14 mouse cellular contexts compared by ENCODE assay signal in the genomic region with DNA sequence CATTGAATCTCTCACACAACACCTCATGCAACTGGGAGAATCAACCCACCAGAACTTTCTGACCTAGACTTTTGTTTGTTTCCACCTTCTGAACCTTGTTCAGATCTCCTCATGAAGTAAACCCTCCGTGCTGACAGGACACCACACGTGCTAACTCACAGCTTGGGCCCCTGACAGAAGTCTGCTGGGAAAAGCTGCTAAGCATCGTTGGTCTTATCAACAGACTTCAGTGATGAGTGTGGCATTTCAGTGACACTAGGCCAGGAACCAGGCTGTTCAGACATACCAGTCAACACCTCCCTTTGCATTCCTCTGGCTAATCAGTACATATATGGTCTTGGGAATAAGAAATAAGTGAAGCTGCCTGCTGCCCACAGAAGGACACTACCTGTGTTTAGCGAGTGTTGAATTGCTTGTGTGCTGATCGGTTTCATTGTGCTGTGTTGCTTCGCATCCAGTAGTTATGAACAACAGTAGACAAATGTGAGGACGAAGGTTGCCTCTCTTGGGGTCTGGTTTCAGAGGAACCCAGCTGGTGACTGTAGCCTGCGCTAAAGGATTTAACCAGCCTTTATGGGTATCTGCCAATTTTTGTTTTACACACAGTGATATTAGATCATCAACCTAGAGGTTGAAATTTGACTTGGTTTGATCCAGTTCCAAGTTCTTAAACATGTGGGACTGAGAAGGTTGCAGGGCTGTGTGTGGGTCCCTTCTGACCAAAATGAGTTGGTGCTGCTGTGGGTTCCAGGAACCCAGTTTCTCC.
DNase-seq lines count a peak whose midpoint lies in the region; ATAC-seq and TF ChIP-seq lines count a peak whose summit lies in the region.
"Had no signal": no experiment of that assay in that cellular context is flagged by ENCODE, and none has a peak within 500 bp of the region (broad histone marks: within the 10 kb centered on the region; RNA-seq: fewer than 3 reads in every experiment).

No protein-coding gene starts in this region.

- DNase-seq in lung, adult 2 months, result no peak
- peak; percentile 29 to 35 for DNase-seq in heart, postnatal 36 days
- peak; percentile 7 for DNase-seq in lung, postnatal 25 days (ENCODE audit: low spot score)
- DNase-seq: cerebellum, adult 11 months; kidney, postnatal 4 days; left cerebral cortex, postnatal 4 days; spleen, adult 18-20 months; thymus, postnatal 36 days had no signal

- no peak for TF ChIP-seq POLR2A in lung, adult 2 months (IDR thresholded peaks at IDR 0.05; ENCODE audit: borderline replicate concordance, extremely low read depth, low read depth, low read length)

- H3K27ac ChIP-seq in lung, embryonic 16.5 days (ENCODE audit: low read length), result peak overlapping the region; percentile 75
- peak overlapping the region; percentile 90 for H3K27ac ChIP-seq in heart, embryonic 11.5 days (ENCODE audit: low read depth, low read length)
- H3K27ac ChIP-seq in forebrain, embryonic 15.5 days (replicated peaks), result no peak overlapping the region
- no peak overlapping the region for H3K27ac ChIP-seq in kidney, embryonic 16.5 days (ENCODE audit: low read length)
- H3K27ac ChIP-seq: neural tube, embryonic 15.5 days had no signal

- no peak overlapping the region for H3K9ac ChIP-seq in lung, embryonic 16.5 days (ENCODE audit: low read length)
- H3K9ac ChIP-seq in heart, embryonic 11.5 days (ENCODE audit: low read depth, low read length), result no peak overlapping the region
- no peak overlapping the region for H3K9ac ChIP-seq in forebrain, embryonic 15.5 days (replicated peaks)
- no peak overlapping the region for H3K9ac ChIP-seq in kidney, embryonic 16.5 days (replicated peaks; ENCODE audit: low read length)
- H3K9ac ChIP-seq: neural tube, embryonic 15.5 days had no signal

- TF ChIP-seq CTCF in lung, adult 2 months (IDR thresholded peaks at IDR 0.05; ENCODE audit: insufficient read depth, low read length), result no peak

- ATAC-seq in lung, embryonic 16.5 days (ENCODE audit: low read depth), result peak; percentile 85
- ATAC-seq in heart, embryonic 11.5 days (replicated peaks; ENCODE audit: insufficient number of reproducible peaks, low FRiP score, low TSS enrichment), result peak; percentile 85
- no peak for ATAC-seq in forebrain, embryonic 15.5 days (replicated peaks)
- no peak for ATAC-seq in kidney, embryonic 16.5 days (ENCODE audit: low FRiP score, low TSS enrichment)
- ATAC-seq: CD4-positive, CD25-positive, alpha-beta regulatory T cell, adult 4 months had no signal

- H3K4me2 ChIP-seq in lung, embryonic 16.5 days (ENCODE audit: low read depth, low read length), result no peak overlapping the region
- H3K4me2 ChIP-seq in heart, embryonic 11.5 days, result no peak overlapping the region
- no peak overlapping the region for H3K4me2 ChIP-seq in forebrain, embryonic 15.5 days (replicated peaks)
- H3K4me2 ChIP-seq in kidney, embryonic 16.5 days (replicated peaks; ENCODE audit: low read depth, low read length), result no peak overlapping the region
- H3K4me2 ChIP-seq: neural tube, embryonic 15.5 days had no signal

- WGBS in lung, embryonic 16.5 days, result 34% methylated on average over 8 of the region's 8 CpGs
- whole genome bisulfite sequencing in lung, adult 2 months, result 55% methylated on average over 8 of the region's 8 CpGs
- WGBS in heart, embryonic 11.5 days (ENCODE audit: insufficient replicate concordance), result 36% methylated on average over 8 of the region's 8 CpGs
- 87% methylated on average over 8 of the region's 8 CpGs for WGBS in forebrain, embryonic 15.5 days
- WGBS in kidney, embryonic 16.5 days, result 66% methylated on average over 8 of the region's 8 CpGs

- H3K4me1 ChIP-seq in lung, embryonic 16.5 days (replicated peaks; ENCODE audit: control insufficient read depth, insufficient read depth, low read length), result peaks cover 9% of the 10 kb centered on the region
- no peaks in the 10 kb centered on the region for H3K4me1 ChIP-seq in lung, adult 2 months (ENCODE audit: control insufficient read depth, insufficient read depth, low read length)
- 0 out of 2 replicates have a peak, but pooled peaks cover 4% of the 10 kb centered on the region for H3K4me1 ChIP-seq in heart, embryonic 11.5 days (ENCODE audit: control insufficient read depth, insufficient read depth, low read length)
- no peaks in the 10 kb centered on the region for H3K4me1 ChIP-seq in forebrain, embryonic 15.5 days
- no peaks in the 10 kb centered on the region for H3K4me1 ChIP-seq in kidney, embryonic 16.5 days (ENCODE audit: insufficient read depth, low read length)
- H3K4me1 ChIP-seq: neural tube, embryonic 15.5 days had no signal

- no peaks in the 10 kb centered on the region for H3K27me3 ChIP-seq in lung, embryonic 16.5 days (ENCODE audit: control insufficient read depth, insufficient read depth, low read depth, low read length)
- H3K27me3 ChIP-seq in heart, embryonic 11.5 days (ENCODE audit: control insufficient read depth, insufficient read depth, low read length), result no peaks in the 10 kb centered on the region
- H3K27me3 ChIP-seq in forebrain, embryonic 15.5 days, result no peaks in the 10 kb centered on the region
- no peaks in the 10 kb centered on the region for H3K27me3 ChIP-seq in kidney, embryonic 16.5 days (ENCODE audit: insufficient read depth, low read length)
- H3K27me3 ChIP-seq: neural tube, embryonic 15.5 days had no signal

- H3K4me3 ChIP-seq in lung, embryonic 16.5 days (ENCODE audit: low read length), result no peak overlapping the region
- H3K4me3 ChIP-seq in lung, adult 2 months (replicated peaks; ENCODE audit: extremely low read depth, low read depth, low read length), result no peak overlapping the region
- no peak overlapping the region for H3K4me3 ChIP-seq in heart, embryonic 11.5 days (ENCODE audit: low read depth, low read length)
- H3K4me3 ChIP-seq in forebrain, embryonic 15.5 days, result no peak overlapping the region
- H3K4me3 ChIP-seq in kidney, embryonic 16.5 days (ENCODE audit: low read length), result no peak overlapping the region
- H3K4me3 ChIP-seq: neural tube, embryonic 15.5 days had no signal

- no peaks in the 10 kb centered on the region for H3K9me3 ChIP-seq in lung, embryonic 16.5 days (ENCODE audit: control insufficient read depth, low read length)
- H3K9me3 ChIP-seq in heart, embryonic 11.5 days (replicated peaks; ENCODE audit: control insufficient read depth, low read length), result no peaks in the 10 kb centered on the region
- no peaks in the 10 kb centered on the region for H3K9me3 ChIP-seq in forebrain, embryonic 15.5 days
- no peaks in the 10 kb centered on the region; the same call in 1 of the 2 replicates for H3K9me3 ChIP-seq in kidney, embryonic 16.5 days (ENCODE audit: low read length)
- H3K9me3 ChIP-seq: neural tube, embryonic 15.5 days had no signal

- H3K36me3 ChIP-seq in lung, embryonic 16.5 days (ENCODE audit: control insufficient read depth, insufficient read depth, low read length), result no peaks in the 10 kb centered on the region
- H3K36me3 ChIP-seq in heart, embryonic 11.5 days (ENCODE audit: control insufficient read depth, insufficient read depth, low read length), result no peaks in the 10 kb centered on the region
- H3K36me3 ChIP-seq in forebrain, embryonic 15.5 days, result no peaks in the 10 kb centered on the region
- H3K36me3 ChIP-seq in kidney, embryonic 16.5 days (ENCODE audit: insufficient read depth, low read length), result no peaks in the 10 kb centered on the region
- H3K36me3 ChIP-seq: neural tube, embryonic 15.5 days had no signal

- intact Hi-C loops in heart, postnatal 36 days (cut with DNase I), result loop anchor here (2.0 kb wide), 1 partner anchor 34 kb away; no protein-coding TSS in a partner anchor

Comparison
In these comparisons a context has a peak if more than half of its experiments do, and no peak if none do; other contexts are left out.
1. ATAC-seq: peak in lung, embryonic 16.5 days (single experiment) and heart, embryonic 11.5 days (single experiment); none in forebrain, embryonic 15.5 days (single experiment) and kidney, embryonic 16.5 days (single experiment).
2. H3K27ac ChIP-seq: peak in lung, embryonic 16.5 days (single experiment) and heart, embryonic 11.5 days (single experiment); none in forebrain, embryonic 15.5 days (single experiment) and kidney, embryonic 16.5 days (single experiment).